Mouse (Mus musculus): ENCODE data around the gene Vasp. TPM values are rescaled to one million over a fixed set of nuclear protein-coding genes. Genes with fewer than 3 reads are reported as not detected.
"Not testable (repeated sequence)": the region's sequence is repeated elsewhere in the genome, so short reads cannot be mapped to it uniquely, and the experiment has no call there.

Vasp gene
- polyA plus RNA-seq, 1 experiment from 2014 or later, result 42.4 TPM

GRCm38 (mm10) chr7:19282791-19283405 lies 11.3 kb upstream of the Vasp start:
- ATAC-seq (ENCODE audit: insufficient read depth), result peak; percentile 51
- Histone ChIP-seq H3K27ac (replicated peaks) (no peak overlapping the region), H3K4me1 (replicated peaks) (peaks cover 31% of the 10 kb centered on the region), H3K4me3 (replicated peaks) (peak overlapping the region; percentile 58), H3K4me2 (peak overlapping the region; percentile 98), H3K9ac (peak overlapping the region; percentile 51; the same call in 1 of the 2 replicates), H3K9me3 (replicated peaks) (no peaks in the 10 kb centered on the region), H3K27me3 (peaks cover 92% of the 10 kb centered on the region), H3K36me3 (replicated peaks) (no peaks in the 10 kb centered on the region)
- 1% methylated on average over 35 of the region's 35 CpGs for WGBS (ENCODE audit: insufficient replicate concordance)

- Histone ChIP-seq H3K4me3 (replicated peaks) (peak within 1 kb of the TSS; percentile 58), H3K27ac (replicated peaks) (0 out of 2 replicates have a peak within 1 kb of the TSS, but pooled peaks have one; percentile 51), H3K27me3 (peaks cover 94% of the 10 kb centered on the region), H3K9me3 (replicated peaks) (no peaks in the 10 kb centered on the region), H3K36me3 (replicated peaks) (no peaks in the 10 kb centered on the region), H3K9ac (peak within 1 kb of the TSS; percentile 51; the same call in 1 of the 2 replicates), H3K4me2 (peak within 1 kb of the TSS; percentile 98), H3K4me1 (replicated peaks) (peaks cover 31% of the 10 kb centered on the region)
- 1% methylated on average over 36 of the region's 37 CpGs for WGBS (ENCODE audit: insufficient replicate concordance)
- peak; percentile 84 for ATAC-seq (ENCODE audit: insufficient read depth)
Measured at GRCm38 (mm10) chr7:19282385-19282784, 10.8 kb upstream of the Vasp start, which contains the start of gene Rtn2. Rtn2 (plus strand) TSS chr7:19282624.

- H3K9ac ChIP-seq; H3K36me3 ChIP-seq (replicated peaks); H3K9me3 ChIP-seq (replicated peaks): not testable (repeated sequence)
- peaks cover 94% of the 10 kb centered on the region for H3K27me3 ChIP-seq
- peak; percentile 4; the same call in 1 of the 2 replicates for ATAC-seq (ENCODE audit: insufficient read depth)
- peak overlapping the region; percentile 98 for H3K4me2 ChIP-seq
- 0 out of 2 replicates have a peak overlapping the region, but pooled peaks have one; percentile 51 for H3K27ac ChIP-seq (replicated peaks)
- WGBS (ENCODE audit: insufficient replicate concordance), result 24% methylated on average over 6 of the region's 6 CpGs
- peaks cover 31% of the 10 kb centered on the region for H3K4me1 ChIP-seq (replicated peaks)
- H3K4me3 ChIP-seq (replicated peaks), result peak overlapping the region; percentile 58
Measured at GRCm38 (mm10) chr7:19281680-19282304, 10.2 kb upstream of the Vasp start.

- Histone ChIP-seq H3K27me3 (peaks cover 81% of the 10 kb centered on the region), H3K36me3 (replicated peaks) (no peaks in the 10 kb centered on the region), H3K9me3 (replicated peaks) (no peaks in the 10 kb centered on the region), H3K4me1 (replicated peaks) (peaks cover 31% of the 10 kb centered on the region), H3K9ac (no peak within 1 kb of the TSS), H3K4me3 (replicated peaks) (0 out of 2 replicates have a peak within 1 kb of the TSS, but pooled peaks have one; percentile 9), H3K27ac (replicated peaks) (no peak within 1 kb of the TSS), H3K4me2 (peak within 1 kb of the TSS; percentile 28)
- ATAC-seq (ENCODE audit: insufficient read depth), result no peak
- WGBS (ENCODE audit: insufficient replicate concordance), result 1% methylated on average over 46 of the region's 46 CpGs
Measured at GRCm38 (mm10) chr7:19279581-19280114, 8.0 kb upstream of the Vasp start, which contains the start of gene Ppm1n. Ppm1n (minus strand) TSS chr7:19280064.

- H3K27me3 ChIP-seq, result peaks cover 75% of the 10 kb centered on the region
- 0 out of 2 replicates have a peak overlapping the region, but pooled peaks have one; percentile 9 for H3K4me3 ChIP-seq (replicated peaks)
- H3K9me3 ChIP-seq (replicated peaks), result no peaks in the 10 kb centered on the region
- 6% methylated on average over 34 of the region's 34 CpGs for WGBS (ENCODE audit: insufficient replicate concordance)
- no peak overlapping the region for H3K27ac ChIP-seq (replicated peaks)
- no peak for ATAC-seq (ENCODE audit: insufficient read depth)
- H3K4me1 ChIP-seq (replicated peaks), result peaks cover 31% of the 10 kb centered on the region
- no peak overlapping the region for H3K9ac ChIP-seq
- H3K36me3 ChIP-seq (replicated peaks), result no peaks in the 10 kb centered on the region
- H3K4me2 ChIP-seq, result peak overlapping the region; percentile 28; the same call in 1 of the 2 replicates
Measured at GRCm38 (mm10) chr7:19279052-19279451, 7.4 kb upstream of the Vasp start.

GRCm38 (mm10) chr7:19276253-19276652 lies 4.6 kb upstream of the Vasp start:
- 32% methylated on average over 4 of the region's 4 CpGs for WGBS (ENCODE audit: insufficient replicate concordance)
- no peak for ATAC-seq (ENCODE audit: insufficient read depth)
- H3K4me3 ChIP-seq (replicated peaks), result no peak overlapping the region

GRCm38 (mm10) chr7:19272173-19272764 lies 652 bp upstream of the Vasp start:
- H3K4me3 ChIP-seq (replicated peaks), result peak overlapping the region; percentile 85
- H3K9me3 ChIP-seq (replicated peaks), result no peaks in the 10 kb centered on the region
- H3K27ac ChIP-seq (replicated peaks), result peak overlapping the region; percentile 98
- WGBS (ENCODE audit: insufficient replicate concordance), result under 1% methylated on average over 36 of the region's 36 CpGs
- peaks cover 11% of the 10 kb centered on the region for H3K36me3 ChIP-seq (replicated peaks)
- H3K4me1 ChIP-seq (replicated peaks), result peaks cover 57% of the 10 kb centered on the region
- H3K9ac ChIP-seq, result peak overlapping the region; percentile 84
- peak; percentile 51 for ATAC-seq (ENCODE audit: insufficient read depth)
- H3K4me2 ChIP-seq, result peak overlapping the region; percentile 99
- H3K27me3 ChIP-seq, result peaks cover 8% of the 10 kb centered on the region

More at GRCm38 (mm10) chr7:19276253-19276652, 4.6 kb upstream of the Vasp start:
- no peaks in the 10 kb centered on the region for H3K9me3 ChIP-seq (replicated peaks)
- no peaks in the 10 kb centered on the region for H3K36me3 ChIP-seq (replicated peaks)
- H3K27ac ChIP-seq (replicated peaks), result no peak overlapping the region
- H3K27me3 ChIP-seq, result peaks cover 48% of the 10 kb centered on the region
- H3K4me2 ChIP-seq, result no peak overlapping the region
- no peak overlapping the region for H3K9ac ChIP-seq
- H3K4me1 ChIP-seq (replicated peaks), result peaks cover 27% of the 10 kb centered on the region

GRCm38 (mm10) chr7:19270509-19271237 lies 944 bp downstream of the Vasp start:
- Histone ChIP-seq H3K4me3 (replicated peaks) (peak overlapping the region; percentile 85), H3K9ac (peak overlapping the region; percentile 84), H3K4me1 (replicated peaks) (peaks cover 73% of the 10 kb centered on the region), H3K9me3 (replicated peaks) (no peaks in the 10 kb centered on the region), H3K27ac (replicated peaks) (peak overlapping the region; percentile 98), H3K27me3 (no peaks in the 10 kb centered on the region), H3K4me2 (peak overlapping the region; percentile 99), H3K36me3 (replicated peaks) (peaks cover 13% of the 10 kb centered on the region)
- no peak for ATAC-seq (ENCODE audit: insufficient read depth)
- 0% methylated on average over 20 of the region's 21 CpGs for WGBS (ENCODE audit: insufficient replicate concordance)

GRCm38 (mm10) chr7:19269721-19270441 lies 1.7 kb downstream of the Vasp start:
- peak overlapping the region; percentile 85 for H3K4me3 ChIP-seq (replicated peaks)
- peak overlapping the region; percentile 84 for H3K9ac ChIP-seq
- H3K4me1 ChIP-seq (replicated peaks), result peaks cover 81% of the 10 kb centered on the region
- WGBS (ENCODE audit: insufficient replicate concordance), result 2% methylated on average over 19 of the region's 19 CpGs
- peak overlapping the region; percentile 99 for H3K4me2 ChIP-seq
- H3K27ac ChIP-seq (replicated peaks), result peak overlapping the region; percentile 98
- H3K27me3 ChIP-seq, result no peaks in the 10 kb centered on the region
- 0 out of 2 replicates have a peak, but pooled peaks have one; percentile 13 for ATAC-seq (ENCODE audit: insufficient read depth)
- peaks cover 16% of the 10 kb centered on the region for H3K36me3 ChIP-seq (replicated peaks)
- H3K9me3 ChIP-seq (replicated peaks), result no peaks in the 10 kb centered on the region
